ENCODE assay signal across 8 mouse cellular contexts in genomic region chr4:35156149-35156611, GRCm38 (mm10). TPM values are rescaled to one million over a fixed set of nuclear protein-coding genes. Genes with fewer than 3 reads are reported as not detected.
A peak's percentile ranks its signal among the peaks of the same experiment; 100 is the strongest.
DNase-seq lines count a peak whose midpoint lies in the region; ATAC-seq and TF ChIP-seq lines count a peak whose summit lies in the region.

No protein-coding gene starts in this region.

- H3K36me3 ChIP-seq in embryonic facial prominence, embryonic 10.5 days (replicated peaks), result no peaks in the 10 kb centered on the region
- no peaks in the 10 kb centered on the region for H3K36me3 ChIP-seq in kidney, adult 2 months (ENCODE audit: control insufficient read depth, insufficient read depth, low read length)
- H3K36me3 ChIP-seq in liver, embryonic 16.5 days (ENCODE audit: control insufficient read depth, insufficient read depth), result no peaks in the 10 kb centered on the region
- H3K36me3 ChIP-seq in testis, adult 2 months (ENCODE audit: control insufficient read depth, insufficient read depth, low read length), result no peaks in the 10 kb centered on the region

- no peaks in the 10 kb centered on the region for H3K9me3 ChIP-seq in embryonic facial prominence, embryonic 10.5 days
- no peaks in the 10 kb centered on the region for H3K9me3 ChIP-seq in liver, embryonic 16.5 days (replicated peaks; ENCODE audit: control insufficient read depth, low read length)

- H3K4me1 ChIP-seq in embryonic facial prominence, embryonic 10.5 days, result peaks cover 19% of the 10 kb centered on the region
- H3K4me1 ChIP-seq in kidney, adult 2 months (ENCODE audit: control insufficient read depth, insufficient read depth, low read length), result peaks cover 5% of the 10 kb centered on the region; the same call in 1 of the 2 replicates
- H3K4me1 ChIP-seq in liver, embryonic 16.5 days (ENCODE audit: control insufficient read depth, low read depth, low read length), result peaks cover 4% of the 10 kb centered on the region
- H3K4me1 ChIP-seq in testis, adult 2 months (ENCODE audit: control insufficient read depth, insufficient read depth, low read length), result peaks cover 19% of the 10 kb centered on the region

- ATAC-seq in liver, embryonic 16.5 days (ENCODE audit: low read depth), result peak; percentile 68

- WGBS in embryonic facial prominence, embryonic 10.5 days, result under 1% methylated on average over 26 of the region's 26 CpGs
- under 1% methylated on average over 26 of the region's 26 CpGs for WGBS in kidney, adult 2 months
- WGBS in liver, embryonic 16.5 days (ENCODE audit: insufficient replicate concordance), result under 1% methylated on average over 26 of the region's 26 CpGs

- H3K27me3 ChIP-seq in embryonic facial prominence, embryonic 10.5 days (replicated peaks; ENCODE audit: low read depth, poor library complexity, severe bottlenecking), result peaks cover 6% of the 10 kb centered on the region; the same call in 1 of the 2 replicates
- H3K27me3 ChIP-seq in kidney, adult 2 months (replicated peaks; ENCODE audit: control insufficient read depth, insufficient read depth, low read length), result no peaks in the 10 kb centered on the region
- H3K27me3 ChIP-seq in liver, embryonic 16.5 days (ENCODE audit: control insufficient read depth, insufficient read depth, low read depth, low read length), result no peaks in the 10 kb centered on the region
- H3K27me3 ChIP-seq in testis, adult 2 months (ENCODE audit: control insufficient read depth, insufficient read depth, low read length), result 0 out of 2 replicates have a peak, but pooled peaks cover 2% of the 10 kb centered on the region

- H3K27ac ChIP-seq in embryonic facial prominence, embryonic 10.5 days (replicated peaks), result peak overlapping the region; percentile 90
- H3K27ac ChIP-seq in kidney, adult 2 months (ENCODE audit: insufficient read depth, low read depth, low read length), result peak overlapping the region; percentile 93
- H3K27ac ChIP-seq in liver, embryonic 16.5 days (ENCODE audit: low read length), result peak overlapping the region; percentile 84
- 0 out of 2 replicates have a peak overlapping the region, but pooled peaks have one; percentile 13 for H3K27ac ChIP-seq in testis, adult 2 months (ENCODE audit: control insufficient read depth, insufficient read depth, low read depth, low read length)

- H3K4me3 ChIP-seq in embryonic facial prominence, embryonic 10.5 days, result peak overlapping the region; percentile 73
- peak overlapping the region; percentile 82 for H3K4me3 ChIP-seq in kidney, adult 2 months (ENCODE audit: insufficient read depth, low read depth, low read length)
- H3K4me3 ChIP-seq in liver, embryonic 16.5 days (ENCODE audit: low read depth, low read length), result peak overlapping the region; percentile 67
- peak overlapping the region; percentile 85 for H3K4me3 ChIP-seq in testis, adult 2 months (ENCODE audit: control insufficient read depth, low read depth, low read length)

- peak overlapping the region; percentile 76 for H3K4me2 ChIP-seq in liver, embryonic 16.5 days (ENCODE audit: low read depth, low read length)

- no peak for TF ChIP-seq CTCF in kidney, adult 2 months (conservative IDR thresholded peaks at IDR 0.05; ENCODE audit: insufficient read depth, insufficient read length, low read depth, low read length)
- TF ChIP-seq CTCF in testis, adult 2 months (IDR thresholded peaks at IDR 0.05; ENCODE audit: control insufficient read depth, insufficient read depth, insufficient replicate concordance, low read depth, low read length), result no peak

- DNase-seq in urinary bladder, adult 18-20 months (ENCODE audit: low spot score in 2 of 2), result peak; percentile 76 to 79
- no peak for DNase-seq in urinary bladder, postnatal 10 days (ENCODE audit: low spot score)
- DNase-seq in embryonic facial prominence, embryonic 10.5 days (ENCODE audit: low spot score), result peak; percentile 80
- peak; percentile 57 to 76 for DNase-seq in heart, adult 9 months (ENCODE audit: low spot score in 2 of 2)
- DNase-seq in kidney, adult 2 months, result peak; percentile 92
- DNase-seq in natural killer cell, adult 2 months (ENCODE audit: low spot score in 2 of 2), result peak; percentile 25 to 37

- TF ChIP-seq POLR2A in kidney, adult 2 months (IDR thresholded peaks at IDR 0.05; ENCODE audit: low read depth, low read length), result no peak
- no peak for TF ChIP-seq POLR2A in testis, adult 2 months (IDR thresholded peaks at IDR 0.05; ENCODE audit: control insufficient read depth, low read depth, low read length)

- H3K9ac ChIP-seq in liver, embryonic 16.5 days (ENCODE audit: low read depth, low read length), result peak overlapping the region; percentile 67

RNA-seq across cellular contexts. Expression of gene Mob3b, which starts 1.1 kb away (rescaled TPM):
- 14.0 and 15.4 TPM in 2 replicates for polyA plus RNA-seq in embryonic facial prominence, embryonic 10.5 days (2016; fragmentation: Nextera tagmentation; extraction: Ambion mirVana)
- 11.8 and 13.4 TPM in 2 replicates for polyA plus RNA-seq in kidney, adult 2 months (2012; rRNA removed)
- 9.6 and 10.2 TPM in 2 replicates for polyA plus RNA-seq in liver, embryonic 16.5 days (2015; fragmentation: Nextera tagmentation; extraction: Ambion mirVana)
- polyA plus RNA-seq in testis, adult 2 months (2012; rRNA removed), result 1.3 and 1.4 TPM in 2 replicates

RNA-seq across cellular contexts. Expression of gene Ifnk, which starts 4.3 kb away (rescaled TPM):
- polyA plus RNA-seq in embryonic facial prominence, embryonic 10.5 days (2016; fragmentation: Nextera tagmentation; extraction: Ambion mirVana), result 0.45 TPM in 2 replicates
- not detected in 2 replicates for polyA plus RNA-seq in kidney, adult 2 months (2012; rRNA removed)
- 0.14 and 0.27 TPM in 2 replicates for polyA plus RNA-seq in liver, embryonic 16.5 days (2015; fragmentation: Nextera tagmentation; extraction: Ambion mirVana)
- polyA plus RNA-seq in testis, adult 2 months (2012; rRNA removed), result not detected in 2 replicates

Comparison
In these comparisons a context has a peak if more than half of its experiments do, and no peak if none do; other contexts are left out.
1. H3K27ac ChIP-seq: peak in every context shown above with its lines; median percentile 93 in kidney, adult 2 months; 90 in embryonic facial prominence, embryonic 10.5 days; 84 in liver, embryonic 16.5 days; 13 in testis, adult 2 months.